Comparison of ENCODE assay signal across 16 mouse cellular contexts in genomic region chr9:43234496-43234895, GRCm38 (mm10). TPM values are rescaled to one million over a fixed set of nuclear protein-coding genes. Genes with fewer than 3 reads are reported as not detected.
DNase-seq lines count a peak whose midpoint lies in the region; ATAC-seq lines count a peak whose summit lies in the region.
"Had no signal": no experiment of that assay in that cellular context is flagged by ENCODE, and none has a peak within 500 bp of the region (broad histone marks: within the 10 kb centered on the region; RNA-seq: fewer than 3 reads in every experiment).

No protein-coding gene starts in this region.

- H3K36me3 ChIP-seq in neural tube, embryonic 12.5 days = no peaks in the 10 kb centered on the region
- H3K36me3 ChIP-seq in neural tube, embryonic 15.5 days = no peaks in the 10 kb centered on the region
- peaks cover 86% of the 10 kb centered on the region for H3K36me3 ChIP-seq in erythroblast, embryonic 14.5 days (ENCODE audit: control insufficient read depth)

- no peak overlapping the region for H3K27ac ChIP-seq in neural tube, embryonic 12.5 days
- H3K27ac ChIP-seq in neural tube, embryonic 15.5 days (replicated peaks) = no peak overlapping the region
- H3K27ac ChIP-seq: layer of hippocampus, adult 2 months; limb, embryonic 10.5 days had no signal

- no peak overlapping the region for H3K4me2 ChIP-seq in neural tube, embryonic 12.5 days (replicated peaks)
- no peak overlapping the region for H3K4me2 ChIP-seq in neural tube, embryonic 15.5 days

- H3K27me3 ChIP-seq in neural tube, embryonic 12.5 days (replicated peaks) = peaks cover 30% of the 10 kb centered on the region
- peaks cover 33% of the 10 kb centered on the region for H3K27me3 ChIP-seq in neural tube, embryonic 15.5 days (replicated peaks)
- no peaks in the 10 kb centered on the region for H3K27me3 ChIP-seq in erythroblast, embryonic 14.5 days (ENCODE audit: control insufficient read depth)

- H3K4me3 ChIP-seq in neural tube, embryonic 12.5 days = no peak overlapping the region
- H3K4me3 ChIP-seq in neural tube, embryonic 15.5 days (replicated peaks) = no peak overlapping the region
- peak overlapping the region; percentile 49 for H3K4me3 ChIP-seq in erythroblast, embryonic 14.5 days (replicated peaks)
- H3K4me3 ChIP-seq: layer of hippocampus, adult 2 months; limb, embryonic 10.5 days had no signal

- ATAC-seq in neural tube, embryonic 12.5 days (ENCODE audit: low FRiP score, low read depth) = no peak
- ATAC-seq in neural tube, embryonic 15.5 days (ENCODE audit: low FRiP score) = no peak
- peak; percentile 86 for ATAC-seq in megakaryocyte progenitor cell, adult 5-6 weeks (replicated peaks; ENCODE audit: poor library complexity)
- ATAC-seq: CD4-positive, CD25-positive, alpha-beta regulatory T cell, adult 4 months; forebrain, embryonic 14.5 days; inflammation-experienced regulatory T-cells, adult 6 months had no signal

- DNase-seq in heart, adult 11 months = peak; percentile 89
- no peak for DNase-seq in heart, postnatal 36 days
- no peak for DNase-seq in embryo, embryonic 11 days
- DNase-seq in embryo, embryonic 10.5 days (ENCODE audit: low spot score) = no peak
- DNase-seq: gastrocnemius, postnatal 36 days; lung, postnatal 36 days had no signal

- H3K4me1 ChIP-seq in neural tube, embryonic 12.5 days = peaks cover 19% of the 10 kb centered on the region
- H3K4me1 ChIP-seq in neural tube, embryonic 15.5 days = peaks cover 27% of the 10 kb centered on the region
- peaks cover 100% of the 10 kb centered on the region for H3K4me1 ChIP-seq in erythroblast, embryonic 14.5 days (ENCODE audit: control insufficient read depth)

- no peaks in the 10 kb centered on the region for H3K9me3 ChIP-seq in neural tube, embryonic 12.5 days
- no peaks in the 10 kb centered on the region for H3K9me3 ChIP-seq in neural tube, embryonic 15.5 days (replicated peaks)
- no peaks in the 10 kb centered on the region for H3K9me3 ChIP-seq in erythroblast, embryonic 14.5 days (ENCODE audit: control insufficient read depth, low read length)
- H3K9me3 ChIP-seq: limb, embryonic 10.5 days had no signal

- 0 out of 2 replicates have a peak overlapping the region, but pooled peaks have one; percentile 21 for H3K9ac ChIP-seq in neural tube, embryonic 12.5 days
- no peak overlapping the region for H3K9ac ChIP-seq in neural tube, embryonic 15.5 days (replicated peaks)

- 83% methylated on average over 5 of the region's 5 CpGs for WGBS in neural tube, embryonic 12.5 days
- 89% methylated on average over 5 of the region's 5 CpGs for WGBS in neural tube, embryonic 15.5 days

- intact Hi-C loops in heart, postnatal 36 days (cut with DNase I) = no loop called here

RNA-seq across cellular contexts. Expression of gene Oaf, which starts 5.2 kb away (rescaled TPM):
- total RNA-seq in heart, postnatal 36 days (2021) = 1 to 10 TPM; 8.2 to 8.9 TPM
- 37.2 and 40.0 TPM in 2 replicates for polyA plus RNA-seq in neural tube, embryonic 12.5 days (2016; fragmentation: Nextera tagmentation; extraction: Ambion mirVana)
- 9.4 and 16.3 TPM in 2 replicates for polyA plus RNA-seq in neural tube, embryonic 15.5 days (2015; fragmentation: Nextera tagmentation; extraction: Ambion mirVana)
- 12.3 and 12.6 TPM in 2 replicates for polyA plus RNA-seq in erythroblast, embryonic 14.5 days (2012)
- total RNA-seq in megakaryocyte progenitor cell, adult 5-6 weeks (2015) = 19.2 and 20.9 TPM in 2 replicates
- 10.0 and 17.0 TPM in 2 replicates for total RNA-seq in megakaryocyte progenitor cell, adult 5-6 weeks (2017)

RNA-seq across cellular contexts. Expression of gene Pou2f3, which starts 24.3 kb away (rescaled TPM):
- total RNA-seq in heart, postnatal 36 days (2021) = under 1 TPM; 0.14 to 0.27 TPM
- polyA plus RNA-seq in neural tube, embryonic 12.5 days (2016; fragmentation: Nextera tagmentation; extraction: Ambion mirVana) = not detected in 2 replicates
- polyA plus RNA-seq in neural tube, embryonic 15.5 days (2015; fragmentation: Nextera tagmentation; extraction: Ambion mirVana) = 0.47 TPM in 1 of 2 replicates, not detected in the other
- not detected in 2 replicates for polyA plus RNA-seq in erythroblast, embryonic 14.5 days (2012)
- total RNA-seq in megakaryocyte progenitor cell, adult 5-6 weeks (2015) = not detected in 2 replicates
- not detected in 2 replicates for total RNA-seq in megakaryocyte progenitor cell, adult 5-6 weeks (2017)
- total RNA-seq: gastrocnemius, postnatal 36 days had no signal
- polyA plus RNA-seq: CD4-positive, CD25-positive, alpha-beta regulatory T cell, adult 4 months; forebrain, embryonic 14.5 days; inflammation-experienced regulatory T-cells, adult 6 months; spleen, adult 2 months had no signal
